Mouse (Mus musculus): Measurements from ENCODE around the gene Olfr1416. TPM values are rescaled to one million over a fixed set of nuclear protein-coding genes. Genes with fewer than 3 reads are reported as not detected.

The Olfr1416 gene
- total and polyA plus RNA-seq, 2 experiments from 2014 or later, result not detected

- DNase-seq (ENCODE audit: low spot score), result no peak
- Histone ChIP-seq H3K36me3 (ENCODE audit: insufficient read depth, low read length) (no peaks in the 10 kb centered on the region), H3K4me3 (ENCODE audit: low read length) (no peak within 1 kb of the TSS), H3K9ac (replicated peaks; ENCODE audit: low read length) (no peak within 1 kb of the TSS), H3K9me3 (ENCODE audit: low read length) (0 out of 2 replicates have a peak, but pooled peaks cover 3% of the 10 kb centered on the region), H3K4me2 (ENCODE audit: low read depth, low read length) (no peak within 1 kb of the TSS), H3K27me3 (ENCODE audit: insufficient read depth, low read length) (no peaks in the 10 kb centered on the region), H3K4me1 (ENCODE audit: insufficient read depth, low read length) (no peaks in the 10 kb centered on the region), H3K27ac (no peak within 1 kb of the TSS)
- no peak for TF ChIP-seq CTCF (IDR thresholded peaks at IDR 0.05; ENCODE audit: low read depth)
- no peak for ATAC-seq
- 76% methylated on average over 2 of the region's 2 CpGs for WGBS
Measured at GRCm38 (mm10) chr1:92496001-92496400, 11.1 kb upstream of the Olfr1416 start, which contains the start of gene Olfr1415. Gene Olfr1415, minus strand, starts transcription at chr1:92496101.

- peak; percentile 17 for DNase-seq (ENCODE audit: low spot score)
- Histone ChIP-seq H3K36me3 (ENCODE audit: insufficient read depth, low read length) (peaks cover 19% of the 10 kb centered on the region; the same call in 1 of the 2 replicates), H3K4me3 (ENCODE audit: low read length) (peak overlapping the region; percentile 75), H3K9ac (replicated peaks; ENCODE audit: low read length) (peak overlapping the region; percentile 93), H3K27me3 (ENCODE audit: insufficient read depth, low read length) (no peaks in the 10 kb centered on the region), H3K9me3 (ENCODE audit: low read length) (no peaks in the 10 kb centered on the region), H3K4me2 (ENCODE audit: low read depth, low read length) (peak overlapping the region; percentile 97), H3K27ac (peak overlapping the region; percentile 54; the same call in 1 of the 2 replicates), H3K4me1 (ENCODE audit: insufficient read depth, low read length) (peaks cover 5% of the 10 kb centered on the region; the same call in 1 of the 2 replicates)
- 6% methylated on average over 10 of the region's 10 CpGs for WGBS
- no peak for TF ChIP-seq CTCF (IDR thresholded peaks at IDR 0.05; ENCODE audit: low read depth)
- ATAC-seq, result peak; percentile 79
Measured at GRCm38 (mm10) chr1:92474066-92474578, 10.8 kb downstream of the Olfr1416 start.

GRCm38 (mm10) chr1:92473165-92474041 is 11.5 kb downstream of the Olfr1416 start, which contains the start of gene Ndufa10:
Gene Ndufa10, minus strand, starts transcription at chr1:92473860.
- peaks cover 5% of the 10 kb centered on the region; the same call in 1 of the 2 replicates for H3K4me1 ChIP-seq (ENCODE audit: insufficient read depth, low read length)
- peak; percentile 94 for DNase-seq (ENCODE audit: low spot score)
- no peaks in the 10 kb centered on the region for H3K9me3 ChIP-seq (ENCODE audit: low read length)
- peak within 1 kb of the TSS; percentile 97 for H3K4me2 ChIP-seq (ENCODE audit: low read depth, low read length)
- no peaks in the 10 kb centered on the region for H3K27me3 ChIP-seq (ENCODE audit: insufficient read depth, low read length)
- H3K9ac ChIP-seq (replicated peaks; ENCODE audit: low read length), result peak within 1 kb of the TSS; percentile 93
- peak within 1 kb of the TSS; percentile 75 for H3K4me3 ChIP-seq (ENCODE audit: low read length)
- peak; percentile 96 for ATAC-seq
- WGBS, result under 1% methylated on average over 67 of the region's 67 CpGs
- TF ChIP-seq CTCF (IDR thresholded peaks at IDR 0.05; ENCODE audit: low read depth), result no peak
- peaks cover 26% of the 10 kb centered on the region; the same call in 1 of the 2 replicates for H3K36me3 ChIP-seq (ENCODE audit: insufficient read depth, low read length)
- H3K27ac ChIP-seq, result peak within 1 kb of the TSS; percentile 72

- peaks cover 60% of the 10 kb centered on the region for H3K36me3 ChIP-seq (ENCODE audit: insufficient read depth, low read length)
- ATAC-seq, result no peak
Measured at GRCm38 (mm10) chr1:92468891-92469290, 16.0 kb downstream of the Olfr1416 start.

GRCm38 (mm10) chr1:92458416-92458815 is 26.5 kb downstream of the Olfr1416 start:
- H3K4me1 ChIP-seq (ENCODE audit: insufficient read depth, low read length), result no peaks in the 10 kb centered on the region
- H3K27me3 ChIP-seq (ENCODE audit: insufficient read depth, low read length), result no peaks in the 10 kb centered on the region
- DNase-seq (ENCODE audit: low spot score), result no peak
- H3K4me2 ChIP-seq (ENCODE audit: low read depth, low read length), result no peak overlapping the region
- no peak overlapping the region for H3K9ac ChIP-seq (replicated peaks; ENCODE audit: low read length)
- no peak for TF ChIP-seq CTCF (IDR thresholded peaks at IDR 0.05; ENCODE audit: low read depth)
- H3K36me3 ChIP-seq (ENCODE audit: insufficient read depth, low read length), result peaks cover 71% of the 10 kb centered on the region
- H3K9me3 ChIP-seq (ENCODE audit: low read length), result no peaks in the 10 kb centered on the region
- ATAC-seq, result no peak
- H3K27ac ChIP-seq, result no peak overlapping the region
- 78% methylated on average over 6 of the region's 6 CpGs for WGBS
- no peak overlapping the region for H3K4me3 ChIP-seq (ENCODE audit: low read length)

More at GRCm38 (mm10) chr1:92468891-92469290, 16.0 kb downstream of the Olfr1416 start:
- Histone ChIP-seq H3K4me1 (ENCODE audit: insufficient read depth, low read length) (no peaks in the 10 kb centered on the region; the same call in 1 of the 2 replicates), H3K4me2 (ENCODE audit: low read depth, low read length) (no peak overlapping the region), H3K27ac (no peak overlapping the region), H3K9ac (replicated peaks; ENCODE audit: low read length) (no peak overlapping the region), H3K27me3 (ENCODE audit: insufficient read depth, low read length) (no peaks in the 10 kb centered on the region), H3K4me3 (ENCODE audit: low read length) (no peak overlapping the region), H3K9me3 (ENCODE audit: low read length) (no peaks in the 10 kb centered on the region)
- no peak for TF ChIP-seq CTCF (IDR thresholded peaks at IDR 0.05; ENCODE audit: low read depth)
- no peak for DNase-seq (ENCODE audit: low spot score)
- WGBS, result 91% methylated on average over 4 of the region's 4 CpGs

GRCm38 (mm10) chr1:92457758-92458157 is 27.2 kb downstream of the Olfr1416 start:
- DNase-seq (ENCODE audit: low spot score) (no peak), ATAC-seq (no peak)
- H3K4me3 ChIP-seq (ENCODE audit: low read length), result no peak overlapping the region
- H3K9me3 ChIP-seq (ENCODE audit: low read length), result no peaks in the 10 kb centered on the region
- H3K36me3 ChIP-seq (ENCODE audit: insufficient read depth, low read length), result peaks cover 71% of the 10 kb centered on the region
- H3K9ac ChIP-seq (replicated peaks; ENCODE audit: low read length), result no peak overlapping the region
- H3K27me3 ChIP-seq (ENCODE audit: insufficient read depth, low read length), result no peaks in the 10 kb centered on the region
- H3K4me2 ChIP-seq (ENCODE audit: low read depth, low read length), result no peak overlapping the region
- TF ChIP-seq CTCF (IDR thresholded peaks at IDR 0.05; ENCODE audit: low read depth), result no peak
- no peaks in the 10 kb centered on the region for H3K4me1 ChIP-seq (ENCODE audit: insufficient read depth, low read length)
- H3K27ac ChIP-seq, result no peak overlapping the region
